ENCODE assay signal across 8 mouse cellular contexts in genomic region chr4:48048456-48049315, GRCm38 (mm10). TPM values are rescaled to one million over a fixed set of nuclear protein-coding genes. Genes with fewer than 3 reads are reported as not detected.
A peak's percentile ranks its signal among the peaks of the same experiment; 100 is the strongest.
DNase-seq lines count a peak whose midpoint lies in the region; ATAC-seq and TF ChIP-seq lines count a peak whose summit lies in the region.

No protein-coding gene starts in this region.

- DNase-seq in kidney, postnatal 0 days (ENCODE audit: low spot score) = no peak
- DNase-seq in kidney, adult 8-10 months = no peak
- peak; percentile 34 to 56 for DNase-seq in cerebellum, postnatal 10 days
- DNase-seq in hindbrain, embryonic 11.5 days (ENCODE audit: low spot score) = peak; percentile 54
- DNase-seq in midbrain, postnatal 0 days (ENCODE audit: low spot score) = no peak
- DNase-seq in layer of hippocampus, adult 18-20 months (ENCODE audit: low spot score in 2 of 2) = no peak
- DNase-seq in kidney, postnatal 14 days = no peak
- no peak for DNase-seq in lung, postnatal 14 days

- WGBS in kidney, postnatal 0 days = 15% methylated on average over 35 of the region's 35 CpGs
- under 1% methylated on average over 35 of the region's 35 CpGs for WGBS in hindbrain, embryonic 11.5 days
- WGBS in midbrain, postnatal 0 days = 10% methylated on average over 35 of the region's 35 CpGs

- peaks cover 68% of the 10 kb centered on the region for H3K27me3 ChIP-seq in kidney, postnatal 0 days (ENCODE audit: insufficient read depth, low read length)
- H3K27me3 ChIP-seq in hindbrain, embryonic 11.5 days (ENCODE audit: control insufficient read depth, insufficient read depth, low read length) = peaks cover 59% of the 10 kb centered on the region
- peaks cover 59% of the 10 kb centered on the region for H3K27me3 ChIP-seq in midbrain, postnatal 0 days (ENCODE audit: insufficient read depth, low read length)

- H3K4me2 ChIP-seq in kidney, postnatal 0 days (ENCODE audit: low read length) = peak overlapping the region; percentile 99
- H3K4me2 ChIP-seq in hindbrain, embryonic 11.5 days (replicated peaks; ENCODE audit: low read depth, low read length) = peak overlapping the region; percentile 98
- H3K4me2 ChIP-seq in midbrain, postnatal 0 days (ENCODE audit: low read depth, low read length, poor library complexity, severe bottlenecking) = peak overlapping the region; percentile 99

- no peak for ATAC-seq in kidney, postnatal 0 days (replicated peaks; ENCODE audit: low FRiP score, low read depth)
- no peak for ATAC-seq in hindbrain, embryonic 11.5 days (ENCODE audit: low FRiP score)
- ATAC-seq in midbrain, postnatal 0 days (ENCODE audit: low FRiP score) = no peak

- peak overlapping the region; percentile 69 for H3K4me3 ChIP-seq in kidney, postnatal 0 days (replicated peaks; ENCODE audit: low read depth, low read length)
- H3K4me3 ChIP-seq in hindbrain, embryonic 11.5 days (ENCODE audit: low read depth, low read length) = peak overlapping the region; percentile 59
- H3K4me3 ChIP-seq in midbrain, postnatal 0 days (ENCODE audit: low read depth, low read length) = peak overlapping the region; percentile 56; the same call in 1 of the 2 replicates

- no peak overlapping the region for H3K27ac ChIP-seq in kidney, postnatal 0 days
- H3K27ac ChIP-seq in hindbrain, embryonic 11.5 days (ENCODE audit: low read depth, low read length) = no peak overlapping the region
- no peak overlapping the region for H3K27ac ChIP-seq in midbrain, postnatal 0 days (ENCODE audit: low read depth, low read length)

- H3K4me1 ChIP-seq in kidney, postnatal 0 days (replicated peaks; ENCODE audit: insufficient read depth, low read length) = peaks cover 35% of the 10 kb centered on the region
- peaks cover 21% of the 10 kb centered on the region for H3K4me1 ChIP-seq in hindbrain, embryonic 11.5 days (replicated peaks; ENCODE audit: control insufficient read depth, insufficient read depth, low read length)
- H3K4me1 ChIP-seq in midbrain, postnatal 0 days (ENCODE audit: insufficient read depth, low read length) = peaks cover 14% of the 10 kb centered on the region; the same call in 1 of the 2 replicates

- H3K9ac ChIP-seq in kidney, postnatal 0 days (ENCODE audit: low read depth, low read length) = no peak overlapping the region
- no peak overlapping the region for H3K9ac ChIP-seq in hindbrain, embryonic 11.5 days (ENCODE audit: low read depth, low read length)
- no peak overlapping the region for H3K9ac ChIP-seq in midbrain, postnatal 0 days (replicated peaks; ENCODE audit: low read length, poor library complexity, severe bottlenecking)

- no peak for TF ChIP-seq CTCF in kidney, postnatal 0 days (IDR thresholded peaks at IDR 0.05; ENCODE audit: low read depth)
- no peak for TF ChIP-seq CTCF in midbrain, postnatal 0 days (IDR thresholded peaks at IDR 0.05)

- no peaks in the 10 kb centered on the region for H3K36me3 ChIP-seq in kidney, postnatal 0 days (ENCODE audit: insufficient read depth, low read length)
- H3K36me3 ChIP-seq in hindbrain, embryonic 11.5 days (ENCODE audit: control insufficient read depth, insufficient read depth, low read length) = no peaks in the 10 kb centered on the region
- H3K36me3 ChIP-seq in midbrain, postnatal 0 days (ENCODE audit: insufficient read depth, low read length) = no peaks in the 10 kb centered on the region

- H3K9me3 ChIP-seq in kidney, postnatal 0 days (replicated peaks; ENCODE audit: low read length) = no peaks in the 10 kb centered on the region
- H3K9me3 ChIP-seq in hindbrain, embryonic 11.5 days (ENCODE audit: control insufficient read depth, low read length) = no peaks in the 10 kb centered on the region
- H3K9me3 ChIP-seq in midbrain, postnatal 0 days (ENCODE audit: low read length) = no peaks in the 10 kb centered on the region

RNA-seq across cellular contexts. Expression of gene Nr4a3, which starts 3.7 kb away (rescaled TPM):
- polyA plus RNA-seq in kidney, postnatal 0 days (2015; fragmentation: Nextera tagmentation; extraction: Ambion mirVana) = 0.04 and 0.10 TPM in 2 replicates
- 1.2 and 1.7 TPM in 2 replicates for polyA plus RNA-seq in hindbrain, embryonic 11.5 days (2014; fragmentation: Nextera tagmentation; extraction: Ambion mirVana)
- 1.9 and 3.2 TPM in 2 replicates for total RNA-seq in midbrain, postnatal 0 days (2014; rRNA removed)
- polyA plus RNA-seq in midbrain, postnatal 0 days (2015; fragmentation: Nextera tagmentation; extraction: Ambion mirVana) = 0.36 and 0.95 TPM in 2 replicates
- total RNA-seq in layer of hippocampus, adult 18-20 months (2021) = 10 to 100 TPM; 61.0 to 87.4 TPM

Comparison
In these comparisons a context has a peak if more than half of its experiments do, and no peak if none do; other contexts are left out.
1. DNase-seq: peak in cerebellum, postnatal 10 days (2 of 2) and hindbrain, embryonic 11.5 days (single experiment); none in kidney, postnatal 0 days (single experiment), kidney, adult 8-10 months (0 of 2), midbrain, postnatal 0 days (single experiment), layer of hippocampus, adult 18-20 months (0 of 2), kidney, postnatal 14 days (single experiment) and lung, postnatal 14 days (single experiment).
2. Peak in every context shown above with its lines, with median percentiles within 50 percentile points of each other: H3K4me2 ChIP-seq and H3K4me3 ChIP-seq.